Mouse (Mus musculus): ENCODE measurements at regions not wholly inside any gene's neighbourhood (a gene's known extent, or its start where the extent isn't known, plus 50 kb on each side); places are given as distances from the start of the nearest gene placed in this dataset.

- Histone ChIP-seq H3K27ac (no peak overlapping the region), H3K9ac (no peak overlapping the region), H3K4me2 (no peak overlapping the region), H3K27me3 (no peaks in the 10 kb centered on the region), H3K9me3 (replicated peaks) (no peaks in the 10 kb centered on the region), H3K4me1 (replicated peaks) (no peaks in the 10 kb centered on the region), H3K36me3 (no peaks in the 10 kb centered on the region), H3K4me3 (no peak overlapping the region)
- 64% methylated on average over 4 of the region's 4 CpGs for WGBS
- no peak for ATAC-seq (replicated peaks; ENCODE audit: insufficient number of reproducible peaks, insufficient read depth, low FRiP score, low read depth)
Observed at GRCm38 (mm10) chr14:66584699-66585098, 575.7 kb upstream of the Gulo start.

GRCm38 (mm10) chr14:66579904-66580492, 571.0 kb upstream of the Gulo start:
- no peaks in the 10 kb centered on the region for H3K9me3 ChIP-seq (replicated peaks)
- no peak overlapping the region for H3K4me3 ChIP-seq
- 53% methylated on average over 6 of the region's 6 CpGs for WGBS
- H3K4me1 ChIP-seq (replicated peaks): 0 out of 2 replicates have a peak, but pooled peaks cover 5% of the 10 kb centered on the region
- H3K4me2 ChIP-seq: no peak overlapping the region
- H3K36me3 ChIP-seq: no peaks in the 10 kb centered on the region
- H3K9ac ChIP-seq: no peak overlapping the region
- H3K27me3 ChIP-seq: no peaks in the 10 kb centered on the region
- no peak overlapping the region for H3K27ac ChIP-seq
- no peak for ATAC-seq (replicated peaks; ENCODE audit: insufficient number of reproducible peaks, insufficient read depth, low FRiP score, low read depth)

DNA sequence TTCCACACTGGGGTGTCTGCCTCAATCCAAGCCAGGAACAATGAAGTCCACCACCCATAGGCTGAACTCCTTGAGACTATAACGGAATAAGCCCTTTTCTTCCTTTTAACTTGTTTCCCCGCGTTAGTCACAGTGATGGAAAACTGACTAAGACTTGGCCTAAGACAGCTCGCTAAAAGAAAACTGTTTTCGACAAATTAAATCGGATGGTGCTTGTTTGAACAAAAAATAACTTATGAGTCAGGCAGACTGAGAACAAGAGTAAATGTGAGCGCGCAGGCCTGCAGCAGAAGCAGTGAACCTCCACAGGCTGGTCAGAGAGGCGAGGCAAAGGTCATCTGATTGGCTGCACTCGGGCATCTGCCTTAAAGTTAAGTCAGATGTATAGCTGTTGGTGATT, 557.6 kb upstream of the Gulo start:
- no peak for ATAC-seq (replicated peaks; ENCODE audit: insufficient number of reproducible peaks, insufficient read depth, low FRiP score, low read depth)
- no peak overlapping the region for H3K27ac ChIP-seq
- WGBS: 82% methylated on average over 10 of the region's 10 CpGs

GRCm38 (mm10) chr14:66562744-66563143, 553.7 kb upstream of the Gulo start:
- Histone ChIP-seq H3K4me1 (replicated peaks) (no peaks in the 10 kb centered on the region), H3K9ac (no peak overlapping the region), H3K27me3 (no peaks in the 10 kb centered on the region), H3K27ac (no peak overlapping the region), H3K36me3 (no peaks in the 10 kb centered on the region), H3K4me2 (no peak overlapping the region), H3K4me3 (no peak overlapping the region), H3K9me3 (replicated peaks) (no peaks in the 10 kb centered on the region)
- no peak for ATAC-seq (replicated peaks; ENCODE audit: insufficient number of reproducible peaks, insufficient read depth, low FRiP score, low read depth)
- WGBS: 40% methylated on average over 4 of the region's 4 CpGs

More for the DNA sequence above, 557.6 kb upstream of the Gulo start:
- Histone ChIP-seq H3K9ac (no peak overlapping the region), H3K4me1 (replicated peaks) (no peaks in the 10 kb centered on the region), H3K4me2 (no peak overlapping the region), H3K27me3 (no peaks in the 10 kb centered on the region), H3K9me3 (replicated peaks) (no peaks in the 10 kb centered on the region), H3K4me3 (no peak overlapping the region), H3K36me3 (no peaks in the 10 kb centered on the region)

DNA sequence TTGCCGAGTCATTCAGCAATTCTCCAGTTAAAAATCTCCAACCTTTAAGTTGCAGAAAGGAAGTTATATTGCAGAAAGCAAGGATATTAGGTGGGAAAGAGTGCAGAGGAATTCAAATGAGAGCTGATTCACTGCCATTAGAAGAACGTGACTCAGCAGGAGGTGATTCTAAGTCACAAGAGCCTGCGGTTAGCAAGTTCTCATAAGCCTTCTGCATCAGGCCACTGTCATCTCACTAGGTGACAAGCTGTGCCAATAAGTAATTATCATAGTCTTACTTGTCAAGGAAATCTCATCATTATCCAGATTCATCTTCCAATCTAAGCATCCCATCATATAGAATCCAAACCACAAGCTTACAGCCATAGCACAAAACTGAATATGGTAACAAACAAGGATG, 552.7 kb upstream of the Gulo start:
- no peaks in the 10 kb centered on the region for H3K27me3 ChIP-seq
- no peaks in the 10 kb centered on the region for H3K4me1 ChIP-seq (replicated peaks)
- WGBS: 73% methylated on average over 3 of the region's 3 CpGs
- H3K36me3 ChIP-seq: no peaks in the 10 kb centered on the region
- no peak overlapping the region for H3K4me3 ChIP-seq
- no peak overlapping the region for H3K9ac ChIP-seq
- no peak for ATAC-seq (replicated peaks; ENCODE audit: insufficient number of reproducible peaks, insufficient read depth, low FRiP score, low read depth)
- H3K9me3 ChIP-seq (replicated peaks): no peaks in the 10 kb centered on the region
- H3K27ac ChIP-seq: no peak overlapping the region
- no peak overlapping the region for H3K4me2 ChIP-seq

DNA sequence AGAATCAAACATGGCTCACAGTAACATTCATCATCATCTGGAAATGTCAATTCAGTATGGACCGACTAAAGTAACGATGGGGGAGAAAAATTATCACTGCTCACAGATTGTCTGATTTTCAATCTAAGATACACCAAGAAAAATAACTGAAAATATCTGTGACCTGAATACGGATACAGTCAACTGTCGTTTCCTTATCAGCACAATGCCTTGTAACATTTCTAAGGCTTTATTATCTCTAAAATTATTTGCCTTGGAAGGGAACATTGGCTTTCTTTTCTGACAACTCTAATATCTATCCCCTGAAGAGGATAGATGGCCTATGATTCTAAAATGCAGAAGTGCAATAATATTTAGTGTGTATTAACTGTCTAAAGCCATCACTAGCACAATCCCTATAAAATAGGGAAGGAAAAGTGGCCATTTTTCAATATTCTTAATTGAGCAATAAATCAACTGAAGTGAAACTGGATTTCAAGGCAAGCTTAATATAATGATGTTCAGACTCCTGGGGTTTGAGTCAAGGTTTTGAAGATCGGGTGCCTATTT, 552.1 kb upstream of the Gulo start:
- Histone ChIP-seq H3K4me2 (no peak overlapping the region), H3K4me1 (replicated peaks) (no peaks in the 10 kb centered on the region), H3K9me3 (replicated peaks) (no peaks in the 10 kb centered on the region), H3K9ac (no peak overlapping the region), H3K36me3 (no peaks in the 10 kb centered on the region), H3K27me3 (no peaks in the 10 kb centered on the region), H3K4me3 (no peak overlapping the region), H3K27ac (no peak overlapping the region)
- WGBS: 67% methylated on average over 5 of the region's 5 CpGs
- no peak for ATAC-seq (replicated peaks; ENCODE audit: insufficient number of reproducible peaks, insufficient read depth, low FRiP score, low read depth)

DNA sequence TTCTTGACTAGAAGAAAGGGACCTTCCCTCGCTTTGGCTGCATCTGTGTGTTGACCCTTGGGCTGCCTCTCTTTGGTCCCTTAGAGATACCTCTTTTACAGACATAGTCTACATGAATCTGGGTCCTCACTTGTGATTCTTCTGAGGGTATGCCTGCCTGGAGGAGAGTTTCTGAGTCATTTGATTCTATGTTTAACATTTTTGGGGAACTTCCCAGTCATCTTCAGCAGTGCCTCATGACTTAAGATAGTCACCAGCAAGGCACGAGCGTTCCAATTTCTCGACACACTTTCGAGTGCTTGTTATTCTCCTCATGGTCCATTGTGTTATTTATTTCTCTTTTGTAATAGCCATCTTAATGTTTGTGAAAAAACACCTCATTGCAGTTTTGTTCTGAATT, 549.4 kb upstream of the Gulo start:
- Histone ChIP-seq H3K27ac (no peak overlapping the region), H3K4me2 (no peak overlapping the region), H3K4me1 (replicated peaks) (no peaks in the 10 kb centered on the region), H3K36me3 (no peaks in the 10 kb centered on the region), H3K9me3 (replicated peaks) (no peaks in the 10 kb centered on the region), H3K4me3 (no peak overlapping the region), H3K9ac (no peak overlapping the region), H3K27me3 (no peaks in the 10 kb centered on the region)
- WGBS: 81% methylated on average over 5 of the region's 5 CpGs
- ATAC-seq (replicated peaks; ENCODE audit: insufficient number of reproducible peaks, insufficient read depth, low FRiP score, low read depth): no peak

DNA sequence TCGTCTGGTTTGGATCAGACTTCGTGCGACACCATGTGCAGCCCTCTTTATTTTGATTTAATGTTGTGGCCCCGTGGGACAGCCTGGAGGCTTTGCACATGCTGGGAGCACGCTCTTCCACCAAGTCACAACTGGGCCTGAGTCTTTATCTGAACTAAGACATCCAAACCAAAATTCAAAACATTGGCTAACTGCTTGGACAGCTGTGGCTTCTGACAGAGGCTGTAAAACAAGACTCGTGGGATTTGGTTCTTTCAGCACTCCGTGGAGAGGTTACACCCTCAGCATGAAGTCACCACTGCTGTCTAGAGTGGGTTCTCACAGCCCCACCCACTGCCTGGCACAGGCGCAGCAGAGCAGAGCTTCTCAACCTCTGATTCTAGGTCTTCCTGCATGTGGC, 548.6 kb upstream of the Gulo start:
- no peak overlapping the region for H3K4me3 ChIP-seq
- no peaks in the 10 kb centered on the region for H3K36me3 ChIP-seq
- no peaks in the 10 kb centered on the region for H3K9me3 ChIP-seq (replicated peaks)
- 61% methylated on average over 8 of the region's 8 CpGs for WGBS
- H3K9ac ChIP-seq: no peak overlapping the region
- peak; percentile 60; the same call in 1 of the 2 replicates for ATAC-seq (replicated peaks; ENCODE audit: insufficient number of reproducible peaks, insufficient read depth, low FRiP score, low read depth)
- H3K4me1 ChIP-seq (replicated peaks): no peaks in the 10 kb centered on the region
- H3K4me2 ChIP-seq: no peak overlapping the region
- no peaks in the 10 kb centered on the region for H3K27me3 ChIP-seq
- H3K27ac ChIP-seq: no peak overlapping the region

DNA sequence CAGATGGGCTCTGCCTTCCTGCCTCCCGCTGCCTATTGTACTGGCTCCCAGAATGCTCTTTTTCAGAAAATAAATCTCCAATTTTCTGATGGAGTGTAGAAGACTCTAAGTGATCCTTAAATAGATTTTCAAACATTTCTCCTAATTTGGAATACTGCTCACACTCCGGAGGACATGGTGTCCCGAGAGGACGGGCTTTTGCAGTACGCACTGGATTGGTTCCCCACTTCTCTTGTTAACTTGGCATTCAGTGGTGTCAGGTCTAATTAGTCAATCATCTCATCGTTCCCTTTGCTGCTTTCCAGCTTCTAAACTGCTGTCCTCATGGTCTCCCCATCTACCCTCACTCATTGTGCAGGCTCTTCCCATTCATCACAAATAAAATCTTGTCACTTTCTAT, 529.5 kb upstream of the Gulo start:
- Histone ChIP-seq H3K4me2 (no peak overlapping the region), H3K9ac (no peak overlapping the region), H3K36me3 (no peaks in the 10 kb centered on the region), H3K27me3 (no peaks in the 10 kb centered on the region), H3K4me3 (no peak overlapping the region), H3K4me1 (replicated peaks) (no peaks in the 10 kb centered on the region), H3K27ac (no peak overlapping the region), H3K9me3 (replicated peaks) (no peaks in the 10 kb centered on the region)
- no peak for ATAC-seq (replicated peaks; ENCODE audit: insufficient number of reproducible peaks, insufficient read depth, low FRiP score, low read depth)
- WGBS: 82% methylated on average over 6 of the region's 6 CpGs

DNA sequence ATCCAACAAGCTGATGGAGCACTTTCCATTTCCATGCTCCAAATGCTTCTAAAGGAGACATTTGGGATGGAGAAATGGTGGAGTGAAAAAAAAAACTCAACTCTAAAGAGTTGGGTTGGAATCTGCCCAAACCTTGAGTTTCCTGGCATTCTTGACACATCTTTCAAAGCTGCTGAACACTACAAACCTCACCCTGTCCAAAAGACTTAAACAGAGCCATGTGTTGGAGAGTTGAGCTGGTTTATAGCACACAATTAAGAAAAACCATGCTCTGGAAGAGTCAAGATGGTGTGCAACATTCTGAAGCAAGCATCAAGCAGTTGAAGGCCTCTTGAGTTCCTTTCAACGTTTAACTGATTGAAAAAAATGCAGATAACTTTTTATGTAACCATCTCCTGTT, 525.7 kb upstream of the Gulo start:
- no peak overlapping the region for H3K4me3 ChIP-seq
- no peak for ATAC-seq (replicated peaks; ENCODE audit: insufficient number of reproducible peaks, insufficient read depth, low FRiP score, low read depth)
- 0 out of 2 replicates have a peak, but pooled peaks cover 4% of the 10 kb centered on the region for H3K27me3 ChIP-seq
- WGBS: 40% methylated on average over 1 of the region's 1 CpGs
- no peak overlapping the region for H3K9ac ChIP-seq
- H3K4me1 ChIP-seq (replicated peaks): no peaks in the 10 kb centered on the region
- no peaks in the 10 kb centered on the region for H3K9me3 ChIP-seq (replicated peaks)
- H3K27ac ChIP-seq: no peak overlapping the region
- no peaks in the 10 kb centered on the region for H3K36me3 ChIP-seq
- H3K4me2 ChIP-seq: no peak overlapping the region

- Histone ChIP-seq H3K36me3 (no peaks in the 10 kb centered on the region), H3K4me2 (no peak overlapping the region), H3K27me3 (0 out of 2 replicates have a peak, but pooled peaks cover 4% of the 10 kb centered on the region), H3K9me3 (replicated peaks) (no peaks in the 10 kb centered on the region), H3K9ac (no peak overlapping the region), H3K4me3 (no peak overlapping the region), H3K27ac (no peak overlapping the region), H3K4me1 (replicated peaks) (no peaks in the 10 kb centered on the region)
- 22% methylated on average over 5 of the region's 5 CpGs for WGBS
- no peak for ATAC-seq (replicated peaks; ENCODE audit: insufficient number of reproducible peaks, insufficient read depth, low FRiP score, low read depth)
Observed at GRCm38 (mm10) chr14:66528135-66528534, 519.1 kb upstream of the Gulo start.

DNA sequence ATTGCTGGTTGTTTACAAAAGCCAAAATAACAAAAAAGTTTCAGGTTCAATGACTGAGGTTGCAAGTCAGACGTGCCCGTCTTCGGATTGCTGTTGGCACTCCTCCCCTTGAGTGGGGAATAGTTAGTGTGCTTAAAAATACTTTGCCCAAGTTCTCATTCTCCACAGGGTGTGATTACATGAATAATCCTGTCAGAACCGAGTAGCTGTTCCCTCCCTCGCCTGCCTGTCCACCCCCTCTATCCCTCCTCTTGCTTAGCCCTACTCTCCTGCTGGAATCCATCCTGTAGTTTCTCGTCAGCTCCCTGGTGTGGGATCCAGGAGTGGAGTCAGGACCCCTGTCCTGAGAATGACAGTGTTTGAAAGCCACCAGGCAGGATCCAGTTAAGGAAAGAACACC, 518.1 kb upstream of the Gulo start:
- no peak for ATAC-seq (replicated peaks; ENCODE audit: insufficient number of reproducible peaks, insufficient read depth, low FRiP score, low read depth)
- H3K4me3 ChIP-seq: no peak overlapping the region
- H3K27me3 ChIP-seq: 0 out of 2 replicates have a peak, but pooled peaks cover 4% of the 10 kb centered on the region
- no peak overlapping the region for H3K4me2 ChIP-seq
- no peaks in the 10 kb centered on the region for H3K9me3 ChIP-seq (replicated peaks)
- no peaks in the 10 kb centered on the region for H3K4me1 ChIP-seq (replicated peaks)
- H3K9ac ChIP-seq: no peak overlapping the region
- no peak overlapping the region for H3K27ac ChIP-seq
- 57% methylated on average over 6 of the region's 6 CpGs for WGBS
- no peaks in the 10 kb centered on the region for H3K36me3 ChIP-seq

Data from heart, embryonic 15.5 days (tissue).